Mouse (Mus musculus) embryonic facial prominence, embryonic 13.5 days (tissue): ENCODE measurements around the gene Ipo9. TPM values are rescaled to one million over a fixed set of nuclear protein-coding genes. Genes with fewer than 3 reads are reported as not detected.

Experiments
- microRNA-seq: library from miRNA; unstranded; fragments of <30 nt; microRNA quantifications from one replicate; pipeline ENCODE4, GENCODE M21; 2016
- polyA plus RNA-seq: library from polyadenylated mRNA; unstranded; fragments of >200 nt; fragmentation: Nextera tagmentation; extraction: Ambion mirVana; gene quantifications from 2 replicates; pipeline ENCODE4 v1.2.1, GENCODE M21; 2015

Gene Ipo9
- polyA plus RNA-seq, 1 experiment from 2014 or later = 147 TPM

Small RNA genes lying within 50 kb of the gene (microRNA-seq; reads per million reads assigned to microRNA genes)
- gene Mir1231 = not detected

Other genes starting within 250 kb of the Ipo9 start
- gene Elf3, start 171.9 kb downstream of the Ipo9 start, polyA plus RNA-seq = 9.0 and 12.2 TPM in 2 replicates
- gene Rnpep, start 146.4 kb downstream of the Ipo9 start, polyA plus RNA-seq = 87.9 and 93.5 TPM in 2 replicates
- gene Timm17a, start 116.7 kb downstream of the Ipo9 start, polyA plus RNA-seq = 165 and 192 TPM in 2 replicates
- 0.42 and 0.59 TPM in 2 replicates for gene Lmod1, start 105.7 kb downstream of the Ipo9 start, polyA plus RNA-seq
- 22.4 and 23.0 TPM in 2 replicates for gene Shisa4, start 55.3 kb downstream of the Ipo9 start, polyA plus RNA-seq
- 11.6 and 12.9 TPM in 2 replicates for gene Nav1, start 176.8 kb upstream of the Ipo9 start, polyA plus RNA-seq